Mouse (Mus musculus) liver, postnatal 0 days (tissue): Measurements from ENCODE around the gene Ppp6r2. TPM values are rescaled to one million over a fixed set of nuclear protein-coding genes. Genes with fewer than 3 reads are reported as not detected.

Experiments used
- ATAC-seq: fragments of 200-750 bp; cut with Nextera tagmentation; 2 replicates; pipeline ENCODE4 v1.8.0; 2017; ENCODE audit warnings: mild to moderate bottlenecking, moderate library complexity
- DNase-seq: peaks from one replicate; pipeline ENCODE4 v3.0.0-alpha.2; 2016
- H3K27ac ChIP-seq: fragments of 300-500 bp; sonication (generic); 2 replicates; pipeline ENCODE4 v1.5.1; 2014; ENCODE audit warnings: antibody characterized with exemption, moderate library complexity, mild to moderate bottlenecking, low read depth
- H3K27me3 ChIP-seq: fragments of 300-500 bp; sonication (generic); 2 replicates; pipeline ENCODE4 v1.6.1; 2014; ENCODE audit warnings: low read length, control low read depth, mixed read lengths; ENCODE audit not compliant: insufficient read depth
- H3K36me3 ChIP-seq: fragments of 300-500 bp; sonication (generic); replicated peaks from 2 replicates; pipeline ENCODE4 v1.6.1; 2014; ENCODE audit warnings: mild to moderate bottlenecking, control low read depth, low read length, moderate library complexity, mixed read lengths; ENCODE audit not compliant: insufficient read depth
- H3K4me1 ChIP-seq: fragments of 300-500 bp; sonication (generic); 2 replicates; pipeline ENCODE4 v1.6.1; 2014; ENCODE audit warnings: antibody characterized with exemption, mild to moderate bottlenecking, control low read depth; ENCODE audit not compliant: insufficient read depth
- H3K4me2 ChIP-seq: fragments of 300-500 bp; sonication (generic); 2 replicates; pipeline ENCODE4 v1.6.1; 2014; ENCODE audit warnings: low read depth, mild to moderate bottlenecking, low read length, moderate library complexity, mixed read lengths
- H3K4me3 ChIP-seq: fragments of 300-500 bp; sonication (generic); 2 replicates; pipeline ENCODE4 v1.5.1; 2014; ENCODE audit warnings: low read depth, low read length
- H3K9ac ChIP-seq: fragments of 300-500 bp; sonication (generic); replicated peaks from 2 replicates; pipeline ENCODE4 v1.6.1; 2014; ENCODE audit warnings: mild to moderate bottlenecking, moderate library complexity
- H3K9me3 ChIP-seq: fragments of 300-500 bp; sonication (generic); 2 replicates; pipeline ENCODE4 v1.6.1; 2016; ENCODE audit warnings: mild to moderate bottlenecking, control low read depth, low read length, mixed read lengths
- CTCF ChIP-seq: sonication (generic); IDR thresholded peaks from 2 replicates; pipeline ENCODE4 v1.5.1; 2016; ENCODE audit warnings: antibody characterized with exemption, low read depth
- EP300 ChIP-seq: IDR thresholded peaks from 2 replicates; pipeline ENCODE4 v1.6.1; 2016; ENCODE audit warnings: antibody characterized with exemption, low read depth, mild to moderate bottlenecking
- WGBS: fragments of 180-500 bp; shearing (Covaris S2); extraction: QIAGEN DNeasy Blood & Tissue Kit; methylation state at CpG from one replicate; pipeline ENCODE4 v1.1.7; 2014; ENCODE audit not compliant: insufficient replicate concordance; 5-methylcytosine and 5-hydroxymethylcytosine counted together
- polyA plus RNA-seq: library from polyadenylated mRNA; unstranded; fragments of >200 nt; fragmentation: Nextera tagmentation; extraction: Ambion mirVana; gene quantifications from 2 replicates; pipeline ENCODE4 v1.2.1, GENCODE M21; 2015

The Ppp6r2 gene
- polyA plus RNA-seq, result 13.9 and 18.1 TPM in 2 replicates

- 3% methylated on average over 48 of the region's 73 CpGs for WGBS
- H3K4me2 ChIP-seq, result peak within 1 kb of the TSS; percentile 87
- H3K27me3 ChIP-seq, result no peaks in the 10 kb centered on the region
- peaks cover 29% of the 10 kb centered on the region for H3K4me1 ChIP-seq
- ATAC-seq (peak; percentile 73), DNase-seq (peak; percentile 92)
- no peaks in the 10 kb centered on the region for H3K9me3 ChIP-seq
- H3K4me3 ChIP-seq, result peak within 1 kb of the TSS; percentile 98
- H3K36me3 ChIP-seq, result 0 out of 2 replicates have a peak, but pooled peaks cover 5% of the 10 kb centered on the region
- TF ChIP-seq EP300 (no peak), CTCF (peak; percentile 45)
- H3K9ac ChIP-seq, result peak within 1 kb of the TSS; percentile 100
- H3K27ac ChIP-seq, result peak within 1 kb of the TSS; percentile 98
Measured at GRCm38 (mm10) chr15:89210915-89211715, at the start of gene Ppp6r2. Gene Ppp6r2 (plus strand): TSS chr15:89211553.

- Histone ChIP-seq H3K9me3 (no peaks in the 10 kb centered on the region), H3K36me3 (peaks cover 60% of the 10 kb centered on the region), H3K27ac (no peak overlapping the region), H3K4me1 (peaks cover 14% of the 10 kb centered on the region), H3K4me2 (no peak overlapping the region), H3K27me3 (no peaks in the 10 kb centered on the region), H3K4me3 (no peak overlapping the region), H3K9ac (no peak overlapping the region)
- ATAC-seq, result no peak
- TF ChIP-seq CTCF (no peak), EP300 (no peak)
- no peak for DNase-seq
- WGBS, result 84% methylated on average over 12 of the region's 12 CpGs
Measured at GRCm38 (mm10) chr15:89165478-89165877, 45.9 kb upstream of the Ppp6r2 start.

GRCm38 (mm10) chr15:89168922-89169321 lies 42.4 kb upstream of the Ppp6r2 start:
- Histone ChIP-seq H3K9me3 (no peaks in the 10 kb centered on the region), H3K27ac (no peak overlapping the region), H3K9ac (no peak overlapping the region), H3K4me1 (peaks cover 40% of the 10 kb centered on the region), H3K4me2 (no peak overlapping the region), H3K36me3 (peaks cover 32% of the 10 kb centered on the region), H3K27me3 (peaks cover 10% of the 10 kb centered on the region; the same call in 1 of the 2 replicates), H3K4me3 (no peak overlapping the region)
- TF ChIP-seq CTCF (no peak), EP300 (no peak)
- WGBS, result 69% methylated on average over 10 of the region's 10 CpGs
- no peak for DNase-seq
- no peak for ATAC-seq

GRCm38 (mm10) chr15:89169431-89169830 lies 41.9 kb upstream of the Ppp6r2 start:
- DNase-seq (peak; percentile 57), ATAC-seq (peak; percentile 35)
- Histone ChIP-seq H3K4me1 (peaks cover 44% of the 10 kb centered on the region), H3K36me3 (peaks cover 29% of the 10 kb centered on the region), H3K4me2 (peak overlapping the region; percentile 29; the same call in 1 of the 2 replicates), H3K9me3 (no peaks in the 10 kb centered on the region), H3K9ac (0 out of 2 replicates have a peak overlapping the region, but pooled peaks have one; percentile 41), H3K27ac (peak overlapping the region; percentile 80), H3K27me3 (peaks cover 11% of the 10 kb centered on the region; the same call in 1 of the 2 replicates), H3K4me3 (no peak overlapping the region)
- WGBS, result 41% methylated on average over 10 of the region's 10 CpGs
- TF ChIP-seq EP300, result no peak
- TF ChIP-seq CTCF, result no peak

GRCm38 (mm10) chr15:89170102-89170501 lies 41.3 kb upstream of the Ppp6r2 start:
- 37% methylated on average over 3 of the region's 3 CpGs for WGBS
- ATAC-seq (peak; percentile 67), DNase-seq (peak; percentile 53)
- no peak overlapping the region for H3K4me3 ChIP-seq
- no peaks in the 10 kb centered on the region for H3K9me3 ChIP-seq
- peak overlapping the region; percentile 41; the same call in 1 of the 2 replicates for H3K9ac ChIP-seq
- peak overlapping the region; percentile 29; the same call in 1 of the 2 replicates for H3K4me2 ChIP-seq
- TF ChIP-seq EP300, result peak; percentile 29; the same call in 1 of the 2 replicates
- no peak for TF ChIP-seq CTCF
- H3K4me1 ChIP-seq, result peaks cover 51% of the 10 kb centered on the region
- peaks cover 24% of the 10 kb centered on the region for H3K36me3 ChIP-seq
- peak overlapping the region; percentile 80 for H3K27ac ChIP-seq
- peaks cover 11% of the 10 kb centered on the region; the same call in 1 of the 2 replicates for H3K27me3 ChIP-seq

- TF ChIP-seq CTCF (no peak), EP300 (no peak)
- H3K4me3 ChIP-seq, result no peak overlapping the region
- WGBS, result 70% methylated on average over 5 of the region's 5 CpGs
- no peak overlapping the region for H3K9ac ChIP-seq
- H3K9me3 ChIP-seq, result no peaks in the 10 kb centered on the region
- H3K27me3 ChIP-seq, result peaks cover 11% of the 10 kb centered on the region; the same call in 1 of the 2 replicates
- H3K4me1 ChIP-seq, result peaks cover 59% of the 10 kb centered on the region
- peak overlapping the region; percentile 29; the same call in 1 of the 2 replicates for H3K27ac ChIP-seq
- H3K36me3 ChIP-seq, result peaks cover 12% of the 10 kb centered on the region
- ATAC-seq (no peak), DNase-seq (no peak)
- H3K4me2 ChIP-seq, result peak overlapping the region; percentile 91; the same call in 1 of the 2 replicates
Measured at GRCm38 (mm10) chr15:89171526-89172051, 39.8 kb upstream of the Ppp6r2 start.
